Mouse (Mus musculus): Measurements from ENCODE around the gene Parvb. TPM values are rescaled to one million over a fixed set of nuclear protein-coding genes. Genes with fewer than 3 reads are reported as not detected.

Parvb gene
- 20.0 and 24.9 TPM in 2 replicates for polyA plus RNA-seq (2012; rRNA removed)

DNA sequence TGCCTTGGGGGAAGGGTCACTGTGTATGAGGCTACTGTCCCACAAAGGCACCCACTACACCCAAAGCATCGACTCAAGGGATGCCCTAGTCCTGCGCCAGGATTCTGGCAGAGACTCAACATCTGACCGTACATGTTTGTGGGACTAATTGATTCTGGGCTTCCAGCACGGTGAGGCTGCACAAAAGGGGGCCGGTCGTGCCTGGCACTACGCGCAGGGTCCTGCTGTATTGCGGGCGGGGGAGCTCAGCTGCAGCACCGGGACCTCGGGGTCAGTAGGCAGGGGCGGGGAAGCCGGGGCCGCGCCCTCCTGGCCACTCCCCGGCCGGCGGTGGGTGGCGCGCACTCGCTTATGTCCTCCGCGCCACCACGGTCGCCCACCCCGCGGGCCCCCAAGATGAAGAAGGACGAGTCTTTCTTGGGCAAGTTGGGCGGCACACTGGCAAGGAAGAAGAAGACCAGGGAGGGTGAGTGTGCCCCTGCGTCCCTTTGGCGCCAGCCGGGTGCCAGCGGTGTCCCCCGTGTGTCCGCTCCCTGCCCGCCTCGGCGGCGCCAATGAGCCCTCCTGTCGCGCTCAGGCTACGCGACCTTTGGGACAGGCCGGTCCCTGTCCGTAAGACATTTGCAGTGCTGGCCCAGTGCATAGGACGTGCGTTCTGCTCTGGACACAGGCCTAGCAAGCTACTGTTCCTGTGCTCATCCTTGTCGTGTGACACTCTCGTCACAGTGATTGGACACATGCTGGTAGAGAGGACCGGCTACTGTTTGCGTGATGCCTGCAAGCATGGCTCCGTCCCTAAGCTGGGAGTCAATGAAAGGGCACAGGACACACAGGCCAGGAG lies at the start of gene Parvb:
TSS of gene Parvb (plus strand) at position 323 of the 841 bp plus-strand sequence.

GRCm38 (mm10) chr15:84192058-84192791 lies 39.6 kb upstream of the Parvb start, which contains the start of gene Samm50:
TSS of gene Samm50 (plus strand) at chr15:84192241.

GRCm38 (mm10) chr15:84323966-84324869 lies 92.4 kb downstream of the Parvb start, which contains the start of gene Parvg:
TSS of gene Parvg (plus strand) at chr15:84324026.

Other genes with a start within 250 kb of the Parvb start
- not detected in 2 replicates for gene Efcab6, start 166.7 kb upstream of the Parvb start, polyA plus RNA-seq (2012; rRNA removed)
- gene Sult4a1, start 126.3 kb upstream of the Parvb start, polyA plus RNA-seq (2012; rRNA removed): 0.06 and 0.07 TPM in 2 replicates
- gene Pnpla5, start 108.9 kb upstream of the Parvb start, polyA plus RNA-seq (2012; rRNA removed): 0.02 and 0.03 TPM in 2 replicates
- 3.2 and 4.3 TPM in 2 replicates for gene Pnpla3, start 64.2 kb upstream of the Parvb start, polyA plus RNA-seq (2012; rRNA removed)
- gene Samm50, start 39.8 kb upstream of the Parvb start, polyA plus RNA-seq (2012; rRNA removed): 10.3 and 14.2 TPM in 2 replicates
- gene Parvg, start 92.0 kb downstream of the Parvb start, polyA plus RNA-seq (2012; rRNA removed): 7.5 and 9.8 TPM in 2 replicates
- 0.06 and 0.25 TPM in 2 replicates for gene Shisal1, start 215.1 kb downstream of the Parvb start, polyA plus RNA-seq (2012; rRNA removed)